Comparison of ENCODE assay signal across 26 mouse cellular contexts in genomic region chr1:86016516-86016915, GRCm38 (mm10). TPM values are rescaled to one million over a fixed set of nuclear protein-coding genes. Genes with fewer than 3 reads are reported as not detected.
DNase-seq lines count a peak whose midpoint lies in the region; ATAC-seq and TF ChIP-seq lines count a peak whose summit lies in the region.
"Had no signal": no experiment of that assay in that cellular context is flagged by ENCODE, and none has a peak within 500 bp of the region (broad histone marks: within the 10 kb centered on the region; RNA-seq: fewer than 3 reads in every experiment).

TSS of gene Spata3 (plus strand) at chr1:86016816.

- no peaks in the 10 kb centered on the region for H3K9me3 ChIP-seq in ES-E14 (ENCODE audit: control insufficient read depth, insufficient read depth, low read depth, low read length)
- no peaks in the 10 kb centered on the region for H3K9me3 ChIP-seq in midbrain, postnatal 0 days (ENCODE audit: low read length)
- H3K9me3 ChIP-seq: embryonic facial prominence, embryonic 12.5 days; forebrain, embryonic 13.5 days; forebrain, embryonic 15.5 days had no signal

- peak; percentile 66 for DNase-seq in heart, adult 11 months
- no peak for DNase-seq in heart, adult 9 months (ENCODE audit: low spot score in 2 of 2)
- no peak for DNase-seq in testis, postnatal 10 days (ENCODE audit: low spot score)
- no peak for DNase-seq in ES-E14 (ENCODE audit: low read depth, low spot score)
- no peak for DNase-seq in gonadal fat pad, adult 2 months (ENCODE audit: low read depth)
- no peak for DNase-seq in adrenal gland, postnatal 10 days
- DNase-seq in midbrain, postnatal 0 days (ENCODE audit: low spot score), result no peak
- DNase-seq: adrenal gland, adult 2 months; adrenal gland, postnatal 14 days; adrenal gland, postnatal 36 days; B cell, adult 2 months; cerebellum, adult 11-12 months; cerebellum, adult 2 months; cerebellum, adult 9-10 months; cerebellum, postnatal 10 days; cerebellum, postnatal 25 days; forebrain, postnatal 0 days had no signal

- H3K4me2 ChIP-seq in midbrain, postnatal 0 days (ENCODE audit: low read depth, low read length, poor library complexity, severe bottlenecking), result no peak within 1 kb of the TSS

- peak within 1 kb of the TSS; percentile 71 for H3K4me3 ChIP-seq in testis, adult 2 months (ENCODE audit: control insufficient read depth, low read depth, low read length)
- H3K4me3 ChIP-seq in ES-E14 (ENCODE audit: insufficient read depth in 1 of 2, low read depth in 1 of 2, low read length in 2 of 2, poor library complexity in 1 of 2, severe bottlenecking in 1 of 2), result peak within 1 kb of the TSS; percentile 20 to 35; a peak in 2 of 4 replicates
- H3K4me3 ChIP-seq in midbrain, postnatal 0 days (ENCODE audit: low read depth, low read length), result no peak within 1 kb of the TSS

- in situ Hi-C loops in ES-E14 (cut with MboI; ENCODE audit: low sequenced_read_pairs in 2 of 2, unreplicated experiment in 2 of 2), result no loop called here

- no peaks in the 10 kb centered on the region; the same call in 1 of the 2 replicates for H3K27me3 ChIP-seq in testis, adult 2 months (ENCODE audit: control insufficient read depth, insufficient read depth, low read length)
- 0 out of 2 replicates have a peak, but pooled peaks cover 7% of the 10 kb centered on the region for H3K27me3 ChIP-seq in midbrain, postnatal 0 days (ENCODE audit: insufficient read depth, low read length)

- H3K36me3 ChIP-seq in testis, adult 2 months (ENCODE audit: control insufficient read depth, insufficient read depth, low read length), result no peaks in the 10 kb centered on the region
- no peaks in the 10 kb centered on the region for H3K36me3 ChIP-seq in ES-E14 (ENCODE audit: control insufficient read depth, insufficient read depth, low read length, poor library complexity, severe bottlenecking)
- H3K36me3 ChIP-seq in midbrain, postnatal 0 days (ENCODE audit: insufficient read depth, low read length), result no peaks in the 10 kb centered on the region
- H3K36me3 ChIP-seq: embryonic facial prominence, embryonic 10.5 days; embryonic facial prominence, embryonic 12.5 days; forebrain, embryonic 15.5 days; G1E had no signal

- no peak within 1 kb of the TSS for H3K27ac ChIP-seq in testis, adult 2 months (ENCODE audit: control insufficient read depth, insufficient read depth, low read depth, low read length)
- no peak within 1 kb of the TSS for H3K27ac ChIP-seq in ES-E14 (ENCODE audit: insufficient read depth, low read depth, low read length, poor library complexity, severe bottlenecking)
- H3K27ac ChIP-seq in midbrain, postnatal 0 days (ENCODE audit: low read depth, low read length), result no peak within 1 kb of the TSS
- H3K27ac ChIP-seq: embryonic facial prominence, embryonic 10.5 days; embryonic facial prominence, embryonic 12.5 days; forebrain, embryonic 13.5 days; forebrain, embryonic 15.5 days had no signal

- TF ChIP-seq CTCF in testis, adult 2 months (IDR thresholded peaks at IDR 0.05; ENCODE audit: control insufficient read depth, insufficient read depth, insufficient replicate concordance, low read depth, low read length), result no peak
- no peak for TF ChIP-seq CTCF in midbrain, postnatal 0 days (IDR thresholded peaks at IDR 0.05)

- ATAC-seq in midbrain, postnatal 0 days (ENCODE audit: low FRiP score), result no peak
- ATAC-seq: forebrain, embryonic 13.5 days; forebrain, embryonic 15.5 days; forebrain, postnatal 0 days; Patski had no signal

- peaks cover under 1% of the 10 kb centered on the region; the same call in 1 of the 2 replicates for H3K4me1 ChIP-seq in testis, adult 2 months (ENCODE audit: control insufficient read depth, insufficient read depth, low read length)
- H3K4me1 ChIP-seq in ES-E14 (ENCODE audit: control insufficient read depth in 2 of 2, insufficient read depth in 2 of 2, low read length in 2 of 2, poor library complexity in 1 of 2), result no peaks in the 10 kb centered on the region
- H3K4me1 ChIP-seq in midbrain, postnatal 0 days (ENCODE audit: insufficient read depth, low read length), result no peaks in the 10 kb centered on the region
- H3K4me1 ChIP-seq: embryonic facial prominence, embryonic 12.5 days had no signal

- 91% methylated on average over 8 of the region's 8 CpGs for whole genome bisulfite sequencing in midbrain, postnatal 0 days

- H3K9ac ChIP-seq in ES-E14 (ENCODE audit: insufficient read depth, low read depth, low read length, poor library complexity, severe bottlenecking), result no peak within 1 kb of the TSS
- no peak within 1 kb of the TSS for H3K9ac ChIP-seq in midbrain, postnatal 0 days (replicated peaks; ENCODE audit: low read length, poor library complexity, severe bottlenecking)

- 0 out of 2 replicates have a peak, but pooled peaks have one; percentile 25 for TF ChIP-seq POLR2A in testis, adult 2 months (IDR thresholded peaks at IDR 0.05; ENCODE audit: control insufficient read depth, low read depth, low read length)

TF ChIP-seq in ES-E14, 5 proteins besides CTCF, POLR2A, EP300 and RAD21:
- TF ChIP-seq MAFK (IDR thresholded peaks at IDR 0.05; ENCODE audit: insufficient read depth, low read depth, low read length) (no peak), HCFC1 (IDR thresholded peaks at IDR 0.05; ENCODE audit: borderline replicate concordance, insufficient read depth, low read length) (no peak), ZC3H11A (IDR thresholded peaks at IDR 0.05; ENCODE audit: borderline replicate concordance, low read depth, low read length) (no peak), ZNF384 (IDR thresholded peaks at IDR 0.05; ENCODE audit: low read depth, low read length) (no peak), CHD2 (IDR thresholded peaks at IDR 0.05; ENCODE audit: low read depth, low read length) (no peak)
TF ChIP-seq in ES-E14: peak in this region for 0.

RNA-seq across cellular contexts. Expression of gene Spata3, which starts in this region (rescaled TPM):
- polyA plus RNA-seq in testis, adult 2 months (2012; rRNA removed), result 1,427 and 1,457 TPM in 2 replicates
- not detected in 2 replicates for total RNA-seq in ES-E14 (2012; rRNA removed)
- 18.5 and 30.4 TPM in 2 replicates for polyA plus RNA-seq in gonadal fat pad, adult 2 months (2012; rRNA removed)
- total RNA-seq in adrenal gland, postnatal 10 days (2021), result not detected
- total RNA-seq in midbrain, postnatal 0 days (2014; rRNA removed), result not detected in 2 replicates
- 0.91 and 1.4 TPM in 2 replicates for polyA plus RNA-seq in midbrain, postnatal 0 days (2015; fragmentation: Nextera tagmentation; extraction: Ambion mirVana)
- total RNA-seq: adrenal gland, adult 2 months; adrenal gland, postnatal 14 days; adrenal gland, postnatal 36 days; forebrain, postnatal 0 days; G1E had no signal
- polyA plus RNA-seq: adrenal gland, adult 2 months; embryonic facial prominence, embryonic 10.5 days; embryonic facial prominence, embryonic 12.5 days; embryonic facial prominence, embryonic 14.5 days; forebrain, embryonic 11.5 days; forebrain, embryonic 13.5 days; G1E; Patski had no signal

Comparison
In these comparisons a context has a peak if more than half of its experiments do, and no peak if none do; other contexts are left out.
1. RNA of gene Spata3 (polyA plus RNA-seq): 1,427 to 1,457 TPM in testis, adult 2 months; 18.5 to 30.4 TPM in gonadal fat pad, adult 2 months and 0.91 to 1.4 TPM in midbrain, postnatal 0 days; every median in the first group is over 10 times any median in the second.